ENCODE assay signal across 16 mouse cellular contexts in the genomic region with DNA sequence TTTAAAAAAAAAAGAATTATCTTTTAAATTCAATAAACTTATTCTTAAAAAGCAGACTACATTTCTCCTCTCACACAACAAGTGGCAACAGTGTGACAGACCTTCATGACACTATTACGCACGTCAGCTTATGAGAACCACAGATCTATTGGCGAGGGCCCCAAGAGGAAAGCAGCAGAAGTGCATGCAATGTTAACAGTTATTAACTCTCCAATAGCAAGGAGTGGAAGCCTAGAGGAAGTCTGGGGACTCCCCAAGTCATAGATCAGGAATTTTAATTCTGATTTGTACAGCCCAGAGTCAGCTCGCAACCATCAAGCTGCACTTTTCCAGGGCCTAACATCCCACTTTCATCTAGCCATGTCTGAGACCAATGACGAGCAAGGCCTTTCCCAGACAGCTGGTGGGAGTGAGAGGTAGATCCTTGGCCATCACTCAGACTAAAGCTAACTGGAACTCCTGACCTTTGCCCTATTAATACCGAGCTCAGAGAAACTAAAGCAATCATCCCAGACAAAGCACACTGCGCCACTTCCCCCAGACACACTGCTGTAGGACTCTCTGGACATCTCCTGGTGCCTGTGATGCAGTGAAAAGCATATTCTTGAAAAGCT. TPM values are rescaled to one million over a fixed set of nuclear protein-coding genes. Genes with fewer than 3 reads are reported as not detected.
A peak's percentile ranks its signal among the peaks of the same experiment; 100 is the strongest.
DNase-seq lines count a peak whose midpoint lies in the region; ATAC-seq and TF ChIP-seq lines count a peak whose summit lies in the region.
"Had no signal": no experiment of that assay in that cellular context is flagged by ENCODE, and none has a peak within 500 bp of the region (broad histone marks: within the 10 kb centered on the region; RNA-seq: fewer than 3 reads in every experiment).

No protein-coding gene starts in this region.

- H3K27me3 ChIP-seq in liver, adult 2 months (ENCODE audit: control insufficient read depth, insufficient read depth, low read length) = no peaks in the 10 kb centered on the region
- no peaks in the 10 kb centered on the region for H3K27me3 ChIP-seq in liver, embryonic 12.5 days (replicated peaks)
- H3K27me3 ChIP-seq: heart, embryonic 15.5 days; limb, embryonic 12.5 days; neural tube, embryonic 12.5 days had no signal

- H3K27ac ChIP-seq in gastrocnemius, adult 2 months = peak overlapping the region; percentile 35; the same call in 1 of the 2 replicates
- peak overlapping the region; percentile 13 for H3K27ac ChIP-seq in liver, adult 2 months (replicated peaks; ENCODE audit: insufficient read depth, low read depth, low read length)
- H3K27ac ChIP-seq in liver, embryonic 12.5 days = peak overlapping the region; percentile 42
- H3K27ac ChIP-seq: heart, embryonic 15.5 days; limb, embryonic 12.5 days; macrophage; neural tube, embryonic 12.5 days had no signal

- H3K4me2 ChIP-seq in liver, embryonic 12.5 days = no peak overlapping the region
- H3K4me2 ChIP-seq: heart, embryonic 15.5 days; limb, embryonic 12.5 days; neural tube, embryonic 12.5 days had no signal

- H3K9me3 ChIP-seq in liver, embryonic 12.5 days (replicated peaks) = no peaks in the 10 kb centered on the region
- H3K9me3 ChIP-seq: heart, embryonic 15.5 days; limb, embryonic 12.5 days; neural tube, embryonic 12.5 days had no signal

- peaks cover 29% of the 10 kb centered on the region for H3K4me1 ChIP-seq in liver, adult 2 months (ENCODE audit: control insufficient read depth, insufficient read depth, low read length)
- H3K4me1 ChIP-seq in liver, embryonic 12.5 days = peaks cover 76% of the 10 kb centered on the region

- intact Hi-C loops in gastrocnemius, adult 2 months (cut with DNase I) = no loop called here

- 56% methylated on average over 7 of the region's 7 CpGs for WGBS in liver, adult 2 months
- WGBS in liver, embryonic 12.5 days (ENCODE audit: insufficient replicate concordance) = 81% methylated on average over 7 of the region's 7 CpGs

- H3K36me3 ChIP-seq in liver, adult 2 months (ENCODE audit: control insufficient read depth, insufficient read depth, low read length) = no peaks in the 10 kb centered on the region
- H3K36me3 ChIP-seq in liver, embryonic 12.5 days = peaks cover 8% of the 10 kb centered on the region; the same call in 1 of the 2 replicates
- H3K36me3 ChIP-seq: heart, embryonic 15.5 days; limb, embryonic 12.5 days; neural tube, embryonic 12.5 days had no signal

- ATAC-seq in liver, embryonic 12.5 days = no peak

- H3K9ac ChIP-seq in liver, adult 2 months (ENCODE audit: low read depth, low read length) = no peak overlapping the region
- H3K9ac ChIP-seq in liver, embryonic 12.5 days = no peak overlapping the region
- H3K9ac ChIP-seq: heart, embryonic 15.5 days; limb, embryonic 12.5 days; neural tube, embryonic 12.5 days had no signal

- no peak for TF ChIP-seq POLR2A in liver, adult 2 months (IDR thresholded peaks at IDR 0.05; ENCODE audit: extremely low read depth, insufficient read depth, low read length)

- TF ChIP-seq CTCF in gastrocnemius, adult 2 months (IDR thresholded peaks at IDR 0.05) = peak; percentile 5; the same call in 1 of the 2 replicates
- no peak for TF ChIP-seq CTCF in liver, adult 2 months (IDR thresholded peaks at IDR 0.05; ENCODE audit: low read depth, low read length)

- no peak for DNase-seq in gastrocnemius, adult 2 months
- no peak for DNase-seq in gastrocnemius, postnatal 25 days
- peak; percentile 63 for DNase-seq in liver, adult 2 months (ENCODE audit: extremely low read depth, low read depth, low spot score)
- DNase-seq in liver (no peak), R1 (ENCODE audit: low read depth, low spot score) (peak; percentile 57)
- no peak for DNase-seq in gastrocnemius, postnatal 10 days
- no peak for DNase-seq in thymus, postnatal 25 days
- DNase-seq: adrenal gland, adult 2 months; cerebellum, postnatal 36 days; thymus, postnatal 36 days had no signal

- H3K4me3 ChIP-seq in gastrocnemius, adult 2 months = no peak overlapping the region
- no peak overlapping the region for H3K4me3 ChIP-seq in liver, adult 2 months (ENCODE audit: insufficient read depth, low read depth, low read length)
- no peak overlapping the region for H3K4me3 ChIP-seq in liver, embryonic 12.5 days
- H3K4me3 ChIP-seq: erythroblast, embryonic 14.5 days; heart, embryonic 15.5 days; limb, embryonic 12.5 days; neural tube, embryonic 12.5 days had no signal

- peaks cover 38% of the 10 kb centered on the region for H3K79me2 ChIP-seq in liver, adult 2 months (ENCODE audit: control insufficient read depth, insufficient read depth, low read length)

RNA-seq across cellular contexts. Expression of gene Frs2, which starts 6.3 kb away (rescaled TPM):
- total RNA-seq in gastrocnemius, adult 2 months (2021) = 10 to 100 TPM in 1 of 2 experiments, 1 to 10 TPM in 1; 8.1 to 11.5 TPM
- total RNA-seq in gastrocnemius, postnatal 25 days (2021) = 1 to 10 TPM; 7.6 to 8.7 TPM
- 11.1 and 15.2 TPM in 2 replicates for total RNA-seq in liver, adult 2 months (2014; rRNA removed)
- polyA plus RNA-seq in liver, adult 2 months (2012; rRNA removed) = 6.0 and 7.4 TPM in 2 replicates
- polyA plus RNA-seq in liver, embryonic 12.5 days (2016; fragmentation: Nextera tagmentation; extraction: Ambion mirVana) = 11.3 and 13.3 TPM in 2 replicates
- 10 to 100 TPM; 11.3 to 15.0 TPM for total RNA-seq in gastrocnemius, postnatal 10 days (2021)

Comparison
In these comparisons a context has a peak if more than half of its experiments do, and no peak if none do; other contexts are left out.
1. DNase-seq: peak in liver, adult 2 months (single experiment) and R1 (single experiment); none in gastrocnemius, adult 2 months (single experiment), gastrocnemius, postnatal 25 days (single experiment), liver (single experiment), gastrocnemius, postnatal 10 days (single experiment) and thymus, postnatal 25 days (single experiment).
2. Peak in every context shown above with its lines, with median percentiles within 50 percentile points of each other: H3K27ac ChIP-seq.